Mouse (Mus musculus): Measurements from ENCODE around the gene Nxnl1.
"Not testable (repeated sequence)": the region's sequence is repeated elsewhere in the genome, so short reads cannot be mapped to it uniquely, and the experiment has no call there.

The Nxnl1 gene

GRCm38 (mm10) chr8:71554644-71555043 is 11.8 kb downstream of the Nxnl1 start:
- DNase-seq (ENCODE audit: low spot score), result no peak

GRCm38 (mm10) chr8:71554001-71554400 is 12.4 kb downstream of the Nxnl1 start:
- DNase-seq (ENCODE audit: low spot score), result no peak

DNA sequence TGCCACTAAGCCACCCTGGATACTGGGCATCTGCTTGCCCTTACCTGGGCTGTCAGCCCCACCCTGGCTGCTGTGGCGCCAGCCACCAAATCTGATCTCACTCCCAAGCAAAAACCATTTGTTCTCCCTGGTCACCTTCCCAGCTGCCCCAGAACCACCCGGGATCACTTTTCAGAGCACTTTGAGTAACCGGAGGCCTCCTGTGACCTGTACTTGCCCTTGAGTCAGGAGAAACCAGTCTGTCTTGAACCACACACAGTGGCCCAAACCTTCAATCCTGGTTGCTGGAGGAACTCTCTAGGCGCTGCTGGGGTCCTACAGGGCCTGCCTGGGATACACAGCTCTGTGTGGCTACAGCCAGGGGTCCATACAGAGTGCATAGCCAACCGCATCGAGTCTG is 13.6 kb downstream of the Nxnl1 start:
- no peak for DNase-seq (ENCODE audit: low spot score)

- no peak for DNase-seq (ENCODE audit: low spot score)
Measured at GRCm38 (mm10) chr8:71550754-71551153, 15.6 kb downstream of the Nxnl1 start.

DNA sequence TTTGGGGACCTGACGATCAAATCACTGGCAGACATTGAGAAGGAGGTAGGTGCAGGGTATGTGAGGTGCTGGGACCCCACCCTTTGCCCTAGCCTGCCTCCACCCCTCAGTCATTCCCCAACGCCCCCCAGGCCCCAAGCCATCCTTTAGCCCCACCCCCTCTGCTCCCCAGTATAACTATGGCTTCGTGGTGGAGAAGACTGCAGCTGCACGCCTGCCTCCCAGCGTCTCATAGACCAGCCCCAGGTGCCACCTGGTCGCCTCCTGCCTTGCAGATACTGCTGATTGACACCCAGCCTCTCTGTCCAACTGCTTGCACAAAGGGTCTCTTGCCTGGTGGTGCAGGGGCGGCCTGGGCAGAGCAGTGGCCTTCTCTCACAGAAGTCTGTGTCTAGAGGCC is 18.8 kb downstream of the Nxnl1 start:
- no peak for DNase-seq (ENCODE audit: low spot score)

DNA sequence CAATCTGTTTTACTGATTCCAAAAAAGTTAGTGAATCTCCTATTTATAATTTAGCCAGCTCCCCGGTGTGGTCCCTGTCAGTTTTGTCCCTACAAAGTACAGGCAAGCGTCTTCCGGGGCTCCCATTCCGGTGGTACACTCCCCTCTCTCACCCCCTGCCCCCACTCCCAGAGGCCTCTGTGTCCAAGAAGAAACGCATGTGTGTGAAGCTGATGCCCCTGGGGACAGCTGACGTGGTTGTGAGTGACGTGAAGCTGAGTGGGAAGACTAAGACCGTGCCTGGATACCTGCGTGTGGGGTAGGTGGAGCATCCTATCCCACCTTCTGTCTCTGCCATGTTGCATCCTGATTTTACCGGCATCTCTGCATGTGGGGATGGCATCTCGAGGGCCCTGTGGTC is 21.3 kb downstream of the Nxnl1 start:
- DNase-seq (ENCODE audit: low spot score), result no peak

GRCm38 (mm10) chr8:71543755-71544154 is 22.6 kb downstream of the Nxnl1 start:
- no peak for DNase-seq (ENCODE audit: low spot score)

DNA sequence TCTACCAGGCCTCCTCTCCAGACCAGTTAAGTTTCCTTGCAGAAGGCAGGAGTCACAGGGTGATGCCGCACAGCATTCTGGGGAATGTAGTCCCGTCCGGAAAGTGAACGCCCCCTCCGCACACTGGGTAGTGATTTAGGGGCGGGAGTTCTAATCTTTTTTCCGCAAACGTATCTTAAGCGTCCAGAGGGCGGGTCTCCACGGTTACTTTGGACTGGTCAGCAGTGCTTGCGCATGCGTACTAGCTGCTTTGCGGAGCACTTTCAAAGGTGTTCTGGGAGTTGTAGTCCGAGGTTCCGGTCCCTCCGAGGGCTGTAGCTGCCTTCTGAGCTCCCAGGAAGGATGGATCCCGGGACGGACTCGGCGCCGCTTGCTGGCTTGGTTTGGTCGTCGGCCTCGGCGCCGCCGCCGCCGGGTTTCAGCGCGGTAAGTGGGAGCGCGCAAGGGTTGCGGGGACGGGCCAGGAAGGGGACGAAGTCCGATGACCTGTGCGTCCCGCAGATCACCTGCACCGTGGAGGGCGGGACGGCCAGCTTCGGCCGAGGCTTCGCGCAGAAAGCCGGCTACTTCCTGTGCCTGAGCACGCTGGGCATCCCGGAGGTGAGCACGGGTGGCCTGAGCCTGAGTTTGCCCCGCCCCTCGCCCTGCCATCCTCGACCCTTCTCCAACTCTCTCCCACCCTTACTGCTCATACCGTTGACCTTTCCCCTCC is 23.6 kb downstream of the Nxnl1 start, which contains the start of gene Mvb12a:
Gene Mvb12a, plus strand, starts transcription at position 291 of the 712 bp plus-strand sequence.
- DNase-seq (ENCODE audit: low spot score), result peak; percentile 86

- peak; percentile 79 for DNase-seq (ENCODE audit: low spot score)
Measured at GRCm38 (mm10) chr8:71537028-71537867, 29.2 kb downstream of the Nxnl1 start, which contains the start of gene Bst2. Gene Bst2, minus strand, starts transcription at chr8:71537456.

DNA sequence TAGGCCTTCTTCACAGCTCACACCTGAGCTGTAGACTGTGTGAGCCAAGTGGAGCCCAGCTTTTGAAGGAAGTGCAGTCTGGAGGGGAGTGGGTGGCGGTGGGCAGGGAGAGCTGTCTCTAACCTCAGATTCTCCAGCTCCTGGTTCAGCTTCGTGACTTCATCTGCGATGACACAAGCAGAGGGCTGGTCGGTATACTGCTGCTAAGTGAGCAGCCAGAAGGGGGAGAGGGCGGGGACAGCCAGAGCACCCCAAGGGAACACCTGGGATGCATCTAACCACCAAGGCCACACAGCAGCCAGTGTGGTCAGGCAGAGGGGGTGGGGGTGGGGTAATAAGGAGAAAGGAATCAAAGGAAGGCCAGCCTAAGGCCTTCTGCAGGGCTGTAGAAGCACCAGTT is 30.7 kb downstream of the Nxnl1 start:
- no peak for DNase-seq (ENCODE audit: low spot score)

- DNase-seq (ENCODE audit: low spot score), result no peak
Measured at GRCm38 (mm10) chr8:71534263-71534810, 32.1 kb downstream of the Nxnl1 start.

GRCm38 (mm10) chr8:71530735-71531467 is 35.5 kb downstream of the Nxnl1 start:
- not testable (repeated sequence) for DNase-seq (ENCODE audit: low spot score)

DNA sequence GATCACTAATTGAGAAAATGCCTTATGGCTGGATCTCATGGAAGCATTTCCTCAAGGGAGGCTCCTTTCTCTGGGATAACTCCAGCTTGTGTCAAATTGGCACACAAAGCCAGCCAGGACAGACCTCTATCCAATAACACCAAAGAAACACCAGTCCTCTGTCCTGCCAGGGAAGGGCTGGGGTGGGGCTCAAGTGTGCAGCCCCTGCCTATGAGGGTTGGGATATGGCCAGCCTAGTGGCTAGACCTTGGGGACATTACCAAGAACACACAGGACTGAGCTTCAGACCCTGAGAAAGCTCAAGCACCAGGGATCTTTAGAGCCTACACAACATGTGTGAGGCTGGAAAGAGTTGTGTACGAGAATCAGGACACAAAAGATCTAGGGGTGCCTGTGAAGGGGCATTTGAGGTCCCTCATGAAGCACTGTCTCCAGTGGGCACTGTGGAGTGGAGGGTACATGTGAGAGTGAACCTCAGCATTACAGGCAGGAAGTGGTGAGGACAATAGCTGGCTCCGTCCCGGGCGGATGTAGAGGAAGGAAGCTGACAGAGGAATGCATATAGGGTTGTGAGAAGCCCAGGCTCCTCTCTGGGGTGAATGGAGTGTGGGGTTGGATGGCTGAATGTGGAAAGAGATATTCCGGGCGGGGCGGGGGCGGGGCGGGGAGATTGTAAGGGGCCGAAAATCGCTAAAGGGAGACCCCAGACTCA is 37.9 kb downstream of the Nxnl1 start:
- DNase-seq (ENCODE audit: low spot score), result no peak

- DNase-seq (ENCODE audit: low spot score), result no peak
Measured at GRCm38 (mm10) chr8:71527162-71527870, 39.1 kb downstream of the Nxnl1 start.

DNA sequence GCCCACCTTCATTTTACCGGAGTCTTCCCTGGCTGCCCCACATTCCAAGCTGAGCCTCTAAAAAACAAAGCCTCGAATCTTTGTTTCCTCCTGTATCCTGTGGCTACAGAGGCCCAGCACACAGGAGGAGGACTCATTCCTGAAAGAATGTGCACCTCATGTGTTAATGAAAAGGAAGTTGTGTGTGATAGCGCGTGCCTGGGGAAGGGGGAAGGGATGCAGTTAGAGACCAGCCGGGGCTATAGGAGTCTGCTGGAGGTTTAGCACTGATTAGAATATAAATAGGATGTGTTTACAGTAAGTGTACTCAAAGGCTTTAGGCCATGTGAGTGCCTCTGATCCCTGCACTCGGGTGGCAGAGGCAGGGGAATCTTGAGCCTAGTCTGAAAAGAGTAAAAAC is 40.1 kb downstream of the Nxnl1 start:
- DNase-seq (ENCODE audit: low spot score), result no peak

- no peak for DNase-seq (ENCODE audit: low spot score)
Measured at GRCm38 (mm10) chr8:71525226-71526050, 41.0 kb downstream of the Nxnl1 start, which contains the start of gene Ccdc194. Gene Ccdc194, minus strand, starts transcription at chr8:71525711.

DNA sequence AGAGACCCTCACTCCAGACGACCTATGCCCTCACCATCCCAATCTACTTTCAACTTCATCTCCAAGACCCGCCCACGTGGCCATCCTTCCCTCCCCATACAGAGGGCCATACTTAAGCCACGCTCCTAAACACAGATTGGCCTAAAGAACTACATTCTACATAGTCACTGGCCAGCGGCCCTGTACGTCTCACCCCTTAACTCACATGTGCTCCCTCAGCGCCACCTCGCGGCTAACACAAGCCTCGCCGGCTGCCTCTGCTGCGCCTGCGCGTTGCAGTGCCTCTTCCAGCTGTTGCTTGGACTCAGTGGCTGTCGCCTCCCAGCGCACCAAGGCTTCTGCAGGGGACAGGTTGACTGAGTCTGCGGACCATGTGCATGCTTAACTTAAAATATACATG is 44.8 kb downstream of the Nxnl1 start:
- peak; percentile 96 for DNase-seq (ENCODE audit: low spot score)

GRCm38 (mm10) chr8:71519037-71519825 is 47.2 kb downstream of the Nxnl1 start:
- DNase-seq (ENCODE audit: low spot score), result peak; percentile 53

GRCm38 (mm10) chr8:71516786-71517185 is 49.6 kb downstream of the Nxnl1 start:
- no peak for DNase-seq (ENCODE audit: low spot score)

Data from ovary, postnatal 14 days (tissue).